Mouse (Mus musculus): ENCODE results near the gene Prdm10.

GRCm38 (mm10) chr9:31334991-31335390 is 54.7 kb downstream of the Prdm10 start:
- TF ChIP-seq POLR2A (IDR thresholded peaks at IDR 0.05; ENCODE audit: borderline replicate concordance, extremely low read depth, low read depth, low read length) (no peak), CTCF (IDR thresholded peaks at IDR 0.05; ENCODE audit: insufficient read depth, low read length) (no peak)
